In genomic region chr12:12590753-12591291, GRCm38 (mm10) we compare ENCODE assay signal across 10 mouse cellular contexts.
DNase-seq lines count a peak whose midpoint lies in the region; ATAC-seq and TF ChIP-seq lines count a peak whose summit lies in the region.
"Had no signal": no experiment of that assay in that cellular context is flagged by ENCODE, and none has a peak within 500 bp of the region (broad histone marks: within the 10 kb centered on the region; RNA-seq: fewer than 3 reads in every experiment).

No protein-coding gene starts in this region.

- no peak for TF ChIP-seq CTCF in layer of hippocampus, adult 2 months (conservative IDR thresholded peaks at IDR 0.05)

- peak overlapping the region; percentile 65 for H3K27ac ChIP-seq in forebrain, embryonic 10.5 days
- peak overlapping the region; percentile 77 for H3K27ac ChIP-seq in layer of hippocampus, adult 2 months
- H3K27ac ChIP-seq in neural tube, embryonic 13.5 days (replicated peaks): peak overlapping the region; percentile 79
- H3K27ac ChIP-seq: heart, embryonic 15.5 days had no signal

- H3K4me2 ChIP-seq in neural tube, embryonic 13.5 days: no peak overlapping the region
- H3K4me2 ChIP-seq: heart, embryonic 15.5 days had no signal

- no peaks in the 10 kb centered on the region for H3K36me3 ChIP-seq in forebrain, embryonic 10.5 days (replicated peaks)
- H3K36me3 ChIP-seq in neural tube, embryonic 13.5 days: no peaks in the 10 kb centered on the region
- H3K36me3 ChIP-seq: heart, embryonic 15.5 days had no signal

- H3K9me3 ChIP-seq in forebrain, embryonic 10.5 days: no peaks in the 10 kb centered on the region
- H3K9me3 ChIP-seq in neural tube, embryonic 13.5 days: no peaks in the 10 kb centered on the region
- H3K9me3 ChIP-seq: heart, embryonic 15.5 days had no signal

- 49% methylated on average over 8 of the region's 8 CpGs for WGBS in forebrain, embryonic 10.5 days
- 36% methylated on average over 8 of the region's 8 CpGs for WGBS in neural tube, embryonic 13.5 days

- peak; percentile 97 for ATAC-seq in neural tube, embryonic 13.5 days (ENCODE audit: low read depth)

- DNase-seq in embryo, embryonic 10 days (ENCODE audit: low spot score): peak; percentile 50
- no peak for DNase-seq in embryo, embryonic 9.5 days (ENCODE audit: extremely low spot score)
- peak; percentile 36 for DNase-seq in forebrain, embryonic 10.5 days (ENCODE audit: extremely low spot score, low spot score)
- peak; percentile 14 to 18 for DNase-seq in layer of hippocampus, adult 2 months (ENCODE audit: low spot score in 2 of 2)
- DNase-seq in cerebellum, adult 9-10 months: no peak
- no peak for DNase-seq in cerebellum, postnatal 25 days
- DNase-seq in ovary, postnatal 14 days (ENCODE audit: low spot score): no peak
- DNase-seq: lung, postnatal 10 days had no signal

- no peak overlapping the region for H3K4me3 ChIP-seq in forebrain, embryonic 10.5 days
- no peak overlapping the region for H3K4me3 ChIP-seq in layer of hippocampus, adult 2 months
- no peak overlapping the region for H3K4me3 ChIP-seq in neural tube, embryonic 13.5 days
- H3K4me3 ChIP-seq: heart, embryonic 15.5 days had no signal

- peaks cover 27% of the 10 kb centered on the region for H3K4me1 ChIP-seq in forebrain, embryonic 10.5 days
- H3K4me1 ChIP-seq in neural tube, embryonic 13.5 days (replicated peaks): peaks cover 20% of the 10 kb centered on the region

- no peaks in the 10 kb centered on the region for H3K27me3 ChIP-seq in forebrain, embryonic 10.5 days (ENCODE audit: poor library complexity, severe bottlenecking)
- no peaks in the 10 kb centered on the region for H3K27me3 ChIP-seq in neural tube, embryonic 13.5 days
- H3K27me3 ChIP-seq: heart, embryonic 15.5 days had no signal

- H3K9ac ChIP-seq in neural tube, embryonic 13.5 days: peak overlapping the region; percentile 34; the same call in 1 of the 2 replicates
- H3K9ac ChIP-seq: heart, embryonic 15.5 days had no signal

Comparison
In these comparisons a context has a peak if more than half of its experiments do, and no peak if none do; other contexts are left out.
1. DNase-seq: peak in embryo, embryonic 10 days (single experiment), forebrain, embryonic 10.5 days (single experiment) and layer of hippocampus, adult 2 months (2 of 2); none in embryo, embryonic 9.5 days (single experiment), cerebellum, adult 9-10 months (single experiment), cerebellum, postnatal 25 days (0 of 2) and ovary, postnatal 14 days (single experiment).
2. Peak in every context shown above with its lines, with median percentiles within 50 percentile points of each other: H3K27ac ChIP-seq.